Mouse (Mus musculus) hindlimb bud, embryonic 11.5 days (tissue): ENCODE results near the gene Zfp383.
"Not testable (repeated sequence)": the region's sequence is repeated elsewhere in the genome, so short reads cannot be mapped to it uniquely, and the experiment has no call there.

ENCODE experiments used
- DNase-seq: peaks from one replicate; pipeline ENCODE4 v3.0.0-alpha.2; 2012; ENCODE audit warnings: low read depth, low spot score; ENCODE audit errors: extremely low spot score

Gene Zfp383

GRCm38 (mm10) chr7:29908130-29908950 is at the start of gene Zfp383:
Zfp383 (plus strand) TSS chr7:29908223.
- DNase-seq: peak; percentile 84

- peak; percentile 70 for DNase-seq
Measured at GRCm38 (mm10) chr7:29859532-29860517, 48.2 kb upstream of the Zfp383 start, which contains the start of gene Zfp420. Zfp420 (plus strand) TSS chr7:29859979.

DNA sequence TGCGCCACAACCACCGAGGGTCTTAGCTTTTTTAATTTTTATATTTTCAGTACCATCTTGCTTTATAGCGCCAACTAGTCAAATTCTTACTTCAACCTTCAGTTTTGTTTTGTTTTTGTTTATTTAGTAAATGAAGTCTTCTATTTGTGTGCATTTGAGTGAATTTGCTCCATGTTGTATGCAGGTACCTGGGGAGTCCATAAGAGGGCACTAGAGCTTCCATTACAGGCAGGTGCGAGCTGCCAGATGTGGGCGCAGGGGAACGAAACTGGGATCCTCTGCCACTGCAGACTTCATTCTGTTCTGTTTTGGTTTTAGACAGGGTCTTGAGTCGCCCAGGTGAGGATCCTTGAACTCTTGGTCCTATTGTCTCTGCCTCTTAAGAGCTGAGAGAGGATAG is 46.4 kb upstream of the Zfp383 start:
- DNase-seq: no peak

GRCm38 (mm10) chr7:29874256-29874655 is 33.8 kb upstream of the Zfp383 start:
- no peak for DNase-seq

- DNase-seq: not testable (repeated sequence)
Measured at GRCm38 (mm10) chr7:29877561-29877960, 30.5 kb upstream of the Zfp383 start.

DNA sequence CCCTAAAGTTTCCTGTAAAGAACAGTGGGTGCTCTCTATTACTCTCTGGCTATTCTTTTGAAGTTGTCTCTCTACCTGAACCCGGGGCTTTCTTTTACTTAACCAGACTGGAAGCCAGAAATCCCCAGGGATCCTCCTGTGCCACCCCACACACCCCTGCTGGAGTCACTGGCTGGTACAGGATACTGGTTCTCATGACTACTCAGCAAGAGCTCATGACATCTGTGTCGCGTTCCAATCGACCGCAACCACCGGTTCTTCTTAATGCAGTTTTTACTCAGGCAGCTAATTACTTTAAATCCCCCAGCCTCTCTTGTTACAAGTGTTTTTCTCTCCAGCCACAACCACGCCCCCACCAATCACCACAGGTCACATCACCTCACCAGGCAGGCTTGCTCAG is 28.0 kb upstream of the Zfp383 start:
- DNase-seq: no peak

DNA sequence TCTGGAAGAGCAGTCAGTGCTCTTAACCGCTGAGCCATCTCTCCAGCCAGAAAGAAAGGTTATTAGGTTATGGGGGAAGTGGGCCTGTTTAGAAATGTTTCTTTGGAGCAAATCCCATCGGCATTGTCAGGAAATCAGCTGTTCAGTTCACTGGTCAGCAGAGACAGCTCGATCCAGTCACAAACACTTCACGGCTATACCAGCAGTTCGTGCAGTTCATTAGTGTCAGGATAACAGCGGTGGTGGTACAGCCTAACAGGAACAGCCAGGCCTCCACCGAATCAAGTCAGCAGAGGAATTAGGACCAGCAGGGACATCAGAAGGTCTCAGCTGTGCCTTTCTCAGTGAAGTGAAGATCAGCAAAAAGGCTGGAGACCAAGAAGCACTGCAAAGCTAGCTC is 27.1 kb upstream of the Zfp383 start:
- DNase-seq: no peak

DNA sequence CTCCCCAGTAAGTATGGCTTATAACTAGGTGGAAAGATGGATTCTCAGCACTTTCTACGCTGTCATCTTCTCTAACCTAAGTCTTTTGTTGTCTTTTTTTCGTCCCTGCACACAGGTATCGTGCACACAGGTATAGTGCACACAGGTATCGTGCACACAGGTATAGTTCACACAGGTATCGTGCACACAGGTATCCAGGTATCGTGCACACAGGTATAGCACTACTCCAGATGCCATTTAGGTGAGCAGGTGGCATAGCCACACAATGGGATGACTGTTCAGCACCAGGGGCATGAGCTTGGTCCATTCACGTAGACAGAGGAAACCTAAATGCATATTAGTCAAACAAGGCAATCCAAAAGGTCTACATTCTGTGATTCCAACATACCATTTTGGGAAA is 17.5 kb upstream of the Zfp383 start:
- no peak for DNase-seq

GRCm38 (mm10) chr7:29892756-29893155 is 15.3 kb upstream of the Zfp383 start:
- DNase-seq: no peak

DNA sequence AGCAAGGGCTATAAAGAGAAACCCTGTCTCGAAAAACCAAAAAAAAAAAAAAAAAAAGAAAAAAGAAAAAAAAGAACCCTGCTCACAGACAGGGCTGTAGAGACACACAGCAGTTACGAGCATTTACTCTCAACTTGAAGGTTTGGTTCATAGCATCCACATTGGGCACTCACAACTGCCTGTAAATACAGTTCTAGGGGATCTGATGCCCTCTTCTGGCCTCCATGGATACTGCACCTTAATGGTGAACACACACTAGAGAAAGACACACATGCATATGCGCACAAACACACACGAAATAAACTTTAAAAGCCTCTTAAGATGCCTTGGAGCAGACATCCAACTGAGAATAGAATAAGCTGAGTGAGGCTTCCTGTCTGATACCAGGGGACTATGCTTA is 9.7 kb upstream of the Zfp383 start:
- no peak for DNase-seq

- no peak for DNase-seq
Measured at GRCm38 (mm10) chr7:29904101-29904500, 3.9 kb upstream of the Zfp383 start.

DNA sequence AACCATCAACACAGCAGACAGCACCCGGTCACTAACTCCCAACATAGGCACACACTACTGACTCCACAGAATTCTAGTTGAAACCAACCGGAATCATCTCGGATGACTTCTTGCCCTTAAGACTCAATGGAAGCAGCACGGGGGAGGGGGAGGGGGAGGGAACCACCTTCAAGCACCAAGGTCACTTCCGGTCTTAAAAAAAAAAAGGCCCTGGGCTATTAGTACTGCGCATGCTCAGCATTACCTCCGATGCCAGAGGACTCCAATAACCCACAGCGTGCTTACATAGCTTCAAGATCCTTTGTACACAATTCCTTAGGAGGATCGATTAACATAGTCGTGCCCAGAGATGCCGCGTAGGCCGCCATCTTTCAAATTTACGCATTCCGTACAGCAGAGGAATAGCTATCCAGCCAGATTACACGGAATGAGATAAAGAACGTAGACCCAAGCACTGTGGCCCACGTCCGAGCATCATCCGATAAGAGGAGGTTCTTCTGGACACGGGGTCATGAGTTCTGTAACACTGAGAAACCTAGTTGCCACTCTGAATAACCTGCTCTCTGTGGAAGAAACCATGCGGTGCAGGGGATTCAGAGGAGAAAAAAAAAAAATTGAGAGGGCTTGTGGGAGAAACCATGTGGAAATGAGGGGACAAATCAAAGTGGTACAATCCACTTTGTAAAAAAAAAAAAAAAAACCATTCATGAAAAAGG is 1.9 kb upstream of the Zfp383 start, which contains the start of gene Zfp27:
TSS of gene Zfp27 (minus strand) at position 607 of the 716 bp plus-strand sequence.
- DNase-seq: peak; percentile 70

DNA sequence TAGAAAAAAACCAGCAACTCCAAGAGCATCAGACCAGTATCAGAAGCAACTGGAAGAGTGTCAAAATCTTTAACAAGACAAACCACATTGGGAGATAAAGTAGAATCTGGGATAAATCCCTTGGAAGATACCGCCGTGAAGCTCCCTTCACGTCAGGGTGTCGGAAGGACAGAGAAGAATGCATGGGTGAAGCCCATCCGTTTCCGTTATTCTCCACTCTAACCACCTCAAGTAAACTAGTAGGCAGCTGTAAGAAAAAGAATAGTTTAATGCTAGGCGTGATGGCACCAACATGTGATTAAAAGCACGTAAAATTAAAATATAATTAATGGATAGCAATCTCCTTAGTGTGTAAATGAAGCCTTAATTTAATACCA is 1.4 kb upstream of the Zfp383 start:
- no peak for DNase-seq

- DNase-seq: no peak
Measured at GRCm38 (mm10) chr7:29907206-29907605, 817 bp upstream of the Zfp383 start.

GRCm38 (mm10) chr7:29910252-29910651 is 2.2 kb downstream of the Zfp383 start:
- DNase-seq: no peak

GRCm38 (mm10) chr7:29912172-29912571 is 4.1 kb downstream of the Zfp383 start:
- no peak for DNase-seq

GRCm38 (mm10) chr7:29917371-29918061 is 9.5 kb downstream of the Zfp383 start:
- DNase-seq: no peak

DNA sequence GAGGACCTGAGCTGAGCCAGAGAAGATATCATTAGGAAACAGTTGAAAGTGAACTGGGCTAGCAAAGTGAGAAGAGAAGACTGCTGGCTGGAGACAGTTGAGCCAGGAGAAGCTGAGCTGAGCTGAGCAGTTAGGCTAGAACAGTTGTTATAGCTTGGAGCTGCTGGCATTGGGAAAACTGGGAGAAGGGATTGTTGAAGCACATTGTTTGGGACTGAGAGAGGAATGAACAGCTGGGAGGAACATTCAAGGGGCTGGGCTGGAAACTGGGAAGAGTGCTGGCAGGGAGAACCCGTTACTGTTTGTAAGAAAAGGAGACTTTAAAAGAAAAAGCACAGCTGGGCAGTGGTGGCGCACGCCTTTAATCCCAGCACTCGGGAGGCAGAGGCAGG is 10.0 kb downstream of the Zfp383 start:
- DNase-seq: no peak

DNA sequence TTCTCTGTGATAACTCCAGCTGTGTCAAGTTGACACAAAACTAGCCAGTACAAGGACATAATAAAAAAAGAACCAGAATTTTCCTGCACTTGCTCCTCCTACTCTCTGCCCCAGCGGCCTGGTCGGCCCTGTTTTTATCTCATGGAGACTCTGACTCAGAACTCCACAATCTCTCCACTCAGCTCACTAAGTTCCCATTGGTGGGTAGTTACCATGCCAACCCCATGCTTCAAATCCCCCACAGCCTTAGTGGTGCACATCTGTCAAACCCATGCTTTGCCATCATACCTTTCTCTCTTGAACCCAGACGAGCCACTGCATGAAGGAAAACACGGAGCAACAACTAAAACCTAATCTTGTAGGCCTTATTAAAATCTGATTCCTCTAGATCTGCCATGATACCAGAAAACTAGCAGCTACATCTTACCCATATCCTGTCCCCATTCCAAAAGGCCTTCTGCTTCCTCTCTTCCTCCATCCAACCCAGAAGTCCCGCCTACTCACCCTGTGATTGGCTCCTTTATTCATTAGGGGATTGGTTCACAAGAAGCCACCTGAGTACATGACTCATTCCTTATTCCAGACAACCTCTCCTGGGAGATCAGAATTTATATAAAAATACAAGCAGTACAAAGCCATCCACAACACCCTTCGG is 13.5 kb downstream of the Zfp383 start:
- no peak for DNase-seq

DNA sequence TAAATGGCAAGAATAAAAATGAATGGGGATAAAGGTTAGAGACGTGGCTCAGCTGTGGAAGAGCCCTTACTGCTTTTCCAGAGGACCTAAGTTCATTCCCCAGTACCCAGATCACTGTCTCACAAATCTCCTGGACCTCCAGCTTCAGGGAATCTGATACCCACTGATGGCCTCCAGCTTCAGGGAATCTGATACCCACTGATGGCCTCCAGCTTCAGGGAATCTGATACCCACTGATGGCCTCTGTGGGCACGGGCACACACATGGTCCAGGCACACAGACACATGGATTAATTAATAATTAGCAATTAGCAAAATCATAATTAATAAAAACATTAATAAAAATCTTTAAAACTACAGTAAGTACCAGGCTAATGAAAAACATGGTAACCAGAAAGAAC is 14.8 kb downstream of the Zfp383 start:
- DNase-seq: no peak
